Mouse (Mus musculus): ENCODE results near the gene Tssc4. TPM values are rescaled to one million over a fixed set of nuclear protein-coding genes. Genes with fewer than 3 reads are reported as not detected.
A peak's percentile ranks its signal among the peaks of the same experiment; 100 is the strongest.

Tssc4 gene
- total and polyA plus RNA-seq, 3 experiments, result 75.6 to 76.9 TPM; not detected in 1

DNA sequence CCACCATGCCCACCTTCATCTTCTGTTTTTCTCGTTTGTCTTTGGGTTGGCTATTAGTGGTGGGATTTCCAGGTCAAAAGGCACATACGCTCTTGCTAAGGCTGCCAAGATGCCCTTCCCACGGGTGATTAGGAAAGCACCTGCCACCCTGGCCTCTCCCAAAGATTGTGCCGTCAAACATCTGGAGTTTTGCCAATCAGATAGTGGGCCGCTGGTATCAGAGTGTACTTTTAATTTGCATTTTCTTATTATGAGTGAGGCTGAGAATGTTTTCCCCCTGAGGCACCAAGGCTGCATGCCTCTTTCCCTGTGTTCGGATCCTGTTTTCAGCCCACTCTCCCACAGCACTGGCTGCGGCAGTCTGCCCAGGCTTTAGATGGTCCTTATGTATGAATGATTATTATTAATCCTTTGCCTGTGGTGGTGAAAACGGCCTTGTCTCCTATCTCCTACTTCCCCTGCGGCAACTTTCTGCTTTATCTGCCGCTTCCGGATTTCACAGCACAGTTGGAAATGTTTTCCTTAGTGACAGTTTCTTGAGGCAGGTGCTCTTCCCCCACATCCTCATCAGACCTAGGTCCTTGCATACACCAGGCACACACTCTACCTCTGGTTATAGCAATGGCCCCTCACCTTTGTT, 36.3 kb downstream of the Tssc4 start (continued):
- no peak for TF ChIP-seq UBTF (IDR thresholded peaks at IDR 0.05; ENCODE audit: borderline replicate concordance, insufficient read depth, low read depth, low read length)
- no peak for TF ChIP-seq POLR2AphosphoS2 (IDR thresholded peaks at IDR 0.05; ENCODE audit: low read length)
- no peak for TF ChIP-seq POLR2AphosphoS5 (IDR thresholded peaks at IDR 0.05; ENCODE audit: borderline replicate concordance, low read depth, low read length)
- TF ChIP-seq ELF1 (IDR thresholded peaks at IDR 0.05; ENCODE audit: low read depth, low read length), result peak; percentile 83
- peak; percentile 86 for TF ChIP-seq GATA1 (IDR thresholded peaks at IDR 0.05; ENCODE audit: low read depth, low read length)
- TF ChIP-seq E2F4 (IDR thresholded peaks at IDR 0.05; ENCODE audit: borderline replicate concordance, low read depth, low read length), result no peak
- no peak for TF ChIP-seq CTCF (IDR thresholded peaks at IDR 0.05 in 2 of 3, conservative IDR thresholded peaks at IDR 0.05 in 1 of 3; ENCODE audit: control insufficient read depth in 1 of 3, insufficient read depth in 1 of 3, low read depth in 2 of 3, low read length in 3 of 3, poor library complexity in 1 of 3, severe bottlenecking in 1 of 3)
- no peak for TF ChIP-seq BHLHE40 (IDR thresholded peaks at IDR 0.05; ENCODE audit: borderline replicate concordance, low read depth, low read length)
- no peak for TF ChIP-seq USF1 (IDR thresholded peaks at IDR 0.05; ENCODE audit: low read depth, low read length)
- no peak for TF ChIP-seq ZMIZ1 (IDR thresholded peaks at IDR 0.05; ENCODE audit: low read depth, low read length)
- no peak for TF ChIP-seq MEF2A (IDR thresholded peaks at IDR 0.05; ENCODE audit: extremely low read depth, insufficient replicate concordance, low read depth, low read length, poor library complexity, severe bottlenecking)
- no peak for TF ChIP-seq GABPA (IDR thresholded peaks at IDR 0.05; ENCODE audit: low read depth, low read length)
- no peak for TF ChIP-seq USF2 (IDR thresholded peaks at IDR 0.05; ENCODE audit: borderline replicate concordance in 1 of 2, insufficient read depth in 1 of 2, low read depth in 1 of 2, low read length in 2 of 2)
- 0 out of 2 replicates have a peak, but pooled peaks have one; percentile 43 for TF ChIP-seq HCFC1 (IDR thresholded peaks at IDR 0.05; ENCODE audit: low read depth, low read length)
- TF ChIP-seq EP300 (IDR thresholded peaks at IDR 0.05; ENCODE audit: low read depth in 1 of 2, low read length in 2 of 2), result peak; percentile 85

DNA sequence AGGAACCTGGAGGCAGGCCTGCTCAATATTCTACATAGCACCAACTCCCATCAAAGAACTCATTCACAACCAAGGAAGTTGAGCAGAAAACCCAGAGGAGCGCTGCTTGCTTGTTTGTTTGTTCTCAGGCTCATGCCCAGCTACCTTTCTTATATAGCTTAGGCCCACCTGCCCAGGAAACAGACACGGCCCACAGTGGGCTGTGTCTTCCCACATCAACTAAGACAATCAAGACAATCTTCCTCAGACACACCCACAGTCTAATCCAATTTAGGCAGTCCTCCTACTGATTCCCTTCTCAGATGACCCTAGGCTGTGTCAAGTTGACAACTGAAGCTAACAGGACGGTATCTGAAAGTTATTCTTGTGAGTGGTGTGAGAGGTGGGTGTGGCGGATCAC, 37.0 kb downstream of the Tssc4 start, which contains the start of gene Kcnq1:
Kcnq1 (plus strand) TSS at position 301 of the 400 bp plus-strand sequence.
- Histone ChIP-seq H3K27ac (ENCODE audit: control insufficient read depth, low read depth, low read length) (peak within 1 kb of the TSS; percentile 64), H3K36me3 (ENCODE audit: control insufficient read depth in 1 of 2, insufficient read depth in 2 of 2, low read length in 2 of 2) (peaks cover 0 to 19% of the 10 kb centered on the region in 2 experiments; a peak in 2 of 4 replicates), H3K4me1 (ENCODE audit: control insufficient read depth in 1 of 2, insufficient read depth in 2 of 2, low read length in 2 of 2) (peaks cover 14 to 26% of the 10 kb centered on the region in 2 experiments), H3K4me3 (ENCODE audit: control insufficient read depth in 1 of 2, insufficient read depth in 1 of 2, low read depth in 2 of 2, low read length in 2 of 2) (peak within 1 kb of the TSS; percentile 38 to 41; a peak in 3 of 4 replicates), H3K27me3 (ENCODE audit: control insufficient read depth in 1 of 2, insufficient read depth in 2 of 2, low read length in 2 of 2) (peaks cover 0 to 1% of the 10 kb centered on the region in 2 experiments; a peak in 1 of 4 replicates), H3K9me3 (replicated peaks; ENCODE audit: insufficient read depth, low read length) (no peaks in the 10 kb centered on the region), H3K79me2 (ENCODE audit: control insufficient read depth, insufficient read depth, low read length, poor library complexity) (no peaks in the 10 kb centered on the region), H3K9ac (ENCODE audit: control insufficient read depth, low read depth, low read length, poor library complexity, severe bottlenecking) (peak within 1 kb of the TSS; percentile 29)
- no peak for DNase-seq (ENCODE audit: low read depth, low spot score)
- no peak for TF ChIP-seq ETS1 (IDR thresholded peaks at IDR 0.05; ENCODE audit: low read depth, low read length)
- no peak for TF ChIP-seq TCF12 (IDR thresholded peaks at IDR 0.05; ENCODE audit: low read depth, low read length)
- no peak for TF ChIP-seq POLR2A (IDR thresholded peaks at IDR 0.05; ENCODE audit: control insufficient read depth in 1 of 2, insufficient read depth in 1 of 2, low read depth in 1 of 2, low read length in 2 of 2, poor library complexity in 1 of 2)

All from MEL (cell line).